In the genomic region with DNA sequence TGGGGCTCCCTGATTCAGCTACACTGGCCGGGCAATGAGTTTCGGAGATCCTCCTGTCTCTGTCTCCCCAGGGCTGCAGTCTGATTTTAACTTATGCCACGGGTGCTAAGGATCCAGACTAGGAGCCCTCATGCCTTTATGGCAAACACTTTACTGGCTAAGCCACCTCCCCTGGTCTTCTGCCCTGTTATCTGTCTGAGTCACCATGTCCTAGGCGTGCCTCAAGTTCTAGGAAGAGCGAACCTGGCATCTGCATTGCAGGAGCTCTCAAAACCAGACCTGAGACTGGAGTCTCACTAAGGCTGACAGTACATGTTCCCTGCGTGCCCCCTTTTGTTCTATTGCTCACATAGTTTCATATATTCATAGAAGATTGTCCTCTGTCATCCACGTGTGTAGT, we compare ENCODE assay signal across 25 mouse cellular contexts.
DNase-seq lines count a peak whose midpoint lies in the region; ATAC-seq and TF ChIP-seq lines count a peak whose summit lies in the region.
"Had no signal": no experiment of that assay in that cellular context is flagged by ENCODE, and none has a peak within 500 bp of the region (broad histone marks: within the 10 kb centered on the region; RNA-seq: fewer than 3 reads in every experiment).

No protein-coding gene starts in this region.

- peak; percentile 67; the same call in 1 of the 2 replicates for ATAC-seq in heart, embryonic 12.5 days (ENCODE audit: insufficient number of reproducible peaks, low FRiP score)
- peak; percentile 93 for ATAC-seq in liver, embryonic 12.5 days
- peak; percentile 78 for ATAC-seq in liver, embryonic 15.5 days (ENCODE audit: insufficient read depth)
- ATAC-seq in lung, postnatal 0 days, result no peak
- ATAC-seq: CD4-positive, CD25-positive, alpha-beta regulatory T cell, adult 4 months; forebrain, embryonic 14.5 days; forebrain, postnatal 0 days had no signal

- H3K36me3 ChIP-seq in heart, embryonic 12.5 days, result no peaks in the 10 kb centered on the region
- no peaks in the 10 kb centered on the region for H3K36me3 ChIP-seq in liver, embryonic 12.5 days
- H3K36me3 ChIP-seq in liver, embryonic 15.5 days (replicated peaks), result no peaks in the 10 kb centered on the region
- no peaks in the 10 kb centered on the region for H3K36me3 ChIP-seq in lung, postnatal 0 days (ENCODE audit: insufficient read depth, low read length)
- H3K36me3 ChIP-seq: embryonic facial prominence, embryonic 12.5 days; embryonic facial prominence, embryonic 15.5 days; heart, embryonic 10.5 days; heart, embryonic 15.5 days; hindbrain, embryonic 12.5 days; hindbrain, embryonic 15.5 days had no signal

- no peak for DNase-seq in heart, postnatal 10 days
- DNase-seq in embryo, embryonic 10 days (ENCODE audit: low spot score), result no peak
- DNase-seq in right cerebral cortex, postnatal 10 days (ENCODE audit: low spot score in 2 of 2), result no peak
- no peak for DNase-seq in lung, postnatal 0 days (ENCODE audit: low spot score)
- DNase-seq: adrenal gland, adult 8-10 months; adrenal gland, postnatal 25 days; cerebellum, adult 11-12 months; cerebellum, adult 8-10 months; cerebellum, postnatal 10 days; forebrain, postnatal 0 days; gastrocnemius, adult 2 months; gastrocnemius, postnatal 14 days; heart, adult 18-20 months; heart, postnatal 14 days had no signal

- no peak overlapping the region for H3K4me3 ChIP-seq in heart, embryonic 12.5 days
- H3K4me3 ChIP-seq in liver, embryonic 12.5 days, result no peak overlapping the region
- H3K4me3 ChIP-seq in liver, embryonic 15.5 days (replicated peaks), result no peak overlapping the region
- no peak overlapping the region for H3K4me3 ChIP-seq in lung, postnatal 0 days (ENCODE audit: low read depth, low read length)
- H3K4me3 ChIP-seq: embryonic facial prominence, embryonic 12.5 days; embryonic facial prominence, embryonic 15.5 days; gastrocnemius, adult 2 months; heart, embryonic 10.5 days; heart, embryonic 15.5 days; hindbrain, embryonic 12.5 days; hindbrain, embryonic 15.5 days had no signal

- no peak for TF ChIP-seq CTCF in lung, postnatal 0 days (IDR thresholded peaks at IDR 0.05)

- no peaks in the 10 kb centered on the region for H3K27me3 ChIP-seq in heart, embryonic 12.5 days (replicated peaks)
- H3K27me3 ChIP-seq in liver, embryonic 12.5 days (replicated peaks), result no peaks in the 10 kb centered on the region
- no peaks in the 10 kb centered on the region for H3K27me3 ChIP-seq in liver, embryonic 15.5 days
- H3K27me3 ChIP-seq in lung, postnatal 0 days (replicated peaks; ENCODE audit: insufficient read depth, low read length), result no peaks in the 10 kb centered on the region
- H3K27me3 ChIP-seq: embryonic facial prominence, embryonic 12.5 days; embryonic facial prominence, embryonic 15.5 days; heart, embryonic 15.5 days; hindbrain, embryonic 12.5 days; hindbrain, embryonic 15.5 days had no signal

- H3K4me2 ChIP-seq in heart, embryonic 12.5 days, result no peak overlapping the region
- H3K4me2 ChIP-seq in liver, embryonic 12.5 days, result no peak overlapping the region; the same call in 1 of the 2 replicates
- H3K4me2 ChIP-seq in liver, embryonic 15.5 days, result 0 out of 2 replicates have a peak overlapping the region, but pooled peaks have one; percentile 2
- H3K4me2 ChIP-seq in lung, postnatal 0 days (replicated peaks; ENCODE audit: low read depth, low read length), result no peak overlapping the region
- H3K4me2 ChIP-seq: embryonic facial prominence, embryonic 12.5 days; embryonic facial prominence, embryonic 15.5 days; heart, embryonic 15.5 days; hindbrain, embryonic 12.5 days; hindbrain, embryonic 15.5 days had no signal

- no peak for TF ChIP-seq EP300 in lung, postnatal 0 days (IDR thresholded peaks at IDR 0.05)

- H3K27ac ChIP-seq in heart, embryonic 12.5 days (ENCODE audit: poor library complexity, severe bottlenecking), result no peak overlapping the region
- peak overlapping the region; percentile 71; the same call in 1 of the 2 replicates for H3K27ac ChIP-seq in liver, embryonic 12.5 days
- H3K27ac ChIP-seq in liver, embryonic 15.5 days (replicated peaks), result peak overlapping the region; percentile 45
- H3K27ac ChIP-seq in lung, postnatal 0 days (ENCODE audit: low read length), result no peak overlapping the region
- H3K27ac ChIP-seq: embryonic facial prominence, embryonic 12.5 days; embryonic facial prominence, embryonic 15.5 days; gastrocnemius, adult 2 months; heart, embryonic 10.5 days; heart, embryonic 15.5 days; hindbrain, embryonic 12.5 days; hindbrain, embryonic 15.5 days had no signal

- no peak overlapping the region for H3K9ac ChIP-seq in heart, embryonic 12.5 days
- no peak overlapping the region for H3K9ac ChIP-seq in liver, embryonic 12.5 days
- H3K9ac ChIP-seq in liver, embryonic 15.5 days, result no peak overlapping the region
- H3K9ac ChIP-seq in lung, postnatal 0 days (replicated peaks; ENCODE audit: low read depth), result no peak overlapping the region
- H3K9ac ChIP-seq: embryonic facial prominence, embryonic 12.5 days; embryonic facial prominence, embryonic 15.5 days; forebrain, postnatal 0 days; heart, embryonic 15.5 days; hindbrain, embryonic 12.5 days; hindbrain, embryonic 15.5 days had no signal

- 80% methylated on average over 7 of the region's 7 CpGs for WGBS in heart, embryonic 12.5 days
- 60% methylated on average over 7 of the region's 7 CpGs for WGBS in liver, embryonic 12.5 days (ENCODE audit: insufficient replicate concordance)
- 57% methylated on average over 7 of the region's 7 CpGs for WGBS in liver, embryonic 15.5 days (ENCODE audit: insufficient replicate concordance)
- 87% methylated on average over 7 of the region's 7 CpGs for WGBS in lung, postnatal 0 days

- intact Hi-C loops in heart, postnatal 10 days (cut with DNase I), result no loop called here

- H3K9me3 ChIP-seq in heart, embryonic 12.5 days (replicated peaks), result no peaks in the 10 kb centered on the region
- H3K9me3 ChIP-seq in liver, embryonic 12.5 days (replicated peaks), result no peaks in the 10 kb centered on the region
- no peaks in the 10 kb centered on the region for H3K9me3 ChIP-seq in liver, embryonic 15.5 days (replicated peaks)
- H3K9me3 ChIP-seq in lung, postnatal 0 days (ENCODE audit: low read length), result no peaks in the 10 kb centered on the region
- H3K9me3 ChIP-seq: embryonic facial prominence, embryonic 12.5 days; embryonic facial prominence, embryonic 15.5 days; heart, embryonic 10.5 days; heart, embryonic 15.5 days; hindbrain, embryonic 12.5 days; hindbrain, embryonic 15.5 days had no signal

- no peaks in the 10 kb centered on the region for H3K4me1 ChIP-seq in heart, embryonic 12.5 days (replicated peaks)
- H3K4me1 ChIP-seq in liver, embryonic 12.5 days, result no peaks in the 10 kb centered on the region
- no peaks in the 10 kb centered on the region for H3K4me1 ChIP-seq in liver, embryonic 15.5 days (replicated peaks)
- no peaks in the 10 kb centered on the region for H3K4me1 ChIP-seq in lung, postnatal 0 days (ENCODE audit: insufficient read depth, low read depth, low read length)
- H3K4me1 ChIP-seq: embryonic facial prominence, embryonic 15.5 days; heart, embryonic 10.5 days; heart, embryonic 15.5 days; hindbrain, embryonic 12.5 days; hindbrain, embryonic 15.5 days had no signal

Comparison
In these comparisons a context has a peak if more than half of its experiments do, and no peak if none do; other contexts are left out.
1. H3K27ac ChIP-seq: peak in liver, embryonic 12.5 days (single experiment) and liver, embryonic 15.5 days (single experiment); none in heart, embryonic 12.5 days (single experiment) and lung, postnatal 0 days (single experiment).